Mouse (Mus musculus) ES-Bruce4 (cell line): ENCODE data around the gene Stk24.

Experiments used
- CTCF ChIP-seq: IDR thresholded peaks from one replicate; pipeline ENCODE4 v1.8.1; 2011; ENCODE audit warnings: low read depth, low read length
- EP300 ChIP-seq: IDR thresholded peaks from 2 replicates; pipeline ENCODE4 v1.6.1; 2011; ENCODE audit warnings: low read depth, low read length; ENCODE audit not compliant: insufficient read depth
- POLR2A ChIP-seq: IDR thresholded peaks from one replicate; pipeline ENCODE4 v1.8.1; 2011; ENCODE audit warnings: low read length; ENCODE audit not compliant: insufficient read depth

- TF ChIP-seq POLR2A (no peak), CTCF (no peak), EP300 (no peak)
Measured at GRCm38 (mm10) chr14:121408944-121409343, 29.1 kb upstream of the Stk24 start.
